Mouse (Mus musculus) midbrain, embryonic 14.5 days (tissue): ENCODE measurements around the gene Reck. TPM values are rescaled to one million over a fixed set of nuclear protein-coding genes. Genes with fewer than 3 reads are reported as not detected.

Experiments
- ATAC-seq: fragments of 200-750 bp; cut with Nextera tagmentation; 2 replicates; pipeline ENCODE4 v1.8.0; 2017; ENCODE audit warnings: moderate number of reproducible peaks, moderate library complexity; ENCODE audit not compliant: low FRiP score, low TSS enrichment
- DNase-seq: peaks from one replicate; pipeline ENCODE4 v3.0.0-alpha.2; 2015
- H3K27ac ChIP-seq: fragments of 300-500 bp; sonication (generic); replicated peaks from 2 replicates; pipeline ENCODE4 v1.5.1; 2014; ENCODE audit warnings: mild to moderate bottlenecking, low read depth, low read length, moderate library complexity
- H3K27me3 ChIP-seq: fragments of 300-500 bp; sonication (generic); 2 replicates; pipeline ENCODE4 v1.6.1; 2014; ENCODE audit warnings: low read length, control low read depth, mixed read lengths; ENCODE audit not compliant: control insufficient read depth, insufficient read depth
- H3K36me3 ChIP-seq: fragments of 300-500 bp; sonication (generic); 2 replicates; pipeline ENCODE4 v1.6.1; 2014; ENCODE audit warnings: low read length, control low read depth; ENCODE audit not compliant: control insufficient read depth, insufficient read depth
- H3K4me1 ChIP-seq: fragments of 300-500 bp; sonication (generic); 2 replicates; pipeline ENCODE4 v1.6.1; 2014; ENCODE audit warnings: mild to moderate bottlenecking, antibody characterized with exemption, low read length, control low read depth; ENCODE audit not compliant: control insufficient read depth, insufficient read depth
- H3K4me2 ChIP-seq: fragments of 300-500 bp; sonication (generic); 2 replicates; pipeline ENCODE4 v1.6.1; 2014; ENCODE audit warnings: mild to moderate bottlenecking, low read length, moderate library complexity
- H3K4me3 ChIP-seq: fragments of 300-500 bp; sonication (generic); replicated peaks from 2 replicates; pipeline ENCODE4 v1.5.1; 2014; ENCODE audit warnings: low read depth, low read length
- H3K9ac ChIP-seq: fragments of 300-500 bp; sonication (generic); replicated peaks from 2 replicates; pipeline ENCODE4 v1.6.1; 2014; ENCODE audit warnings: mild to moderate bottlenecking, low read length, moderate library complexity
- H3K9me3 ChIP-seq: fragments of 300-500 bp; sonication (generic); 2 replicates; pipeline ENCODE4 v1.6.1; 2016; ENCODE audit warnings: low read length, control low read depth, mixed read lengths; ENCODE audit not compliant: control insufficient read depth
- WGBS: fragments of 180-500 bp; shearing (Covaris S2); extraction: QIAGEN DNeasy Blood & Tissue Kit; methylation state at CpG from one replicate; pipeline ENCODE4 v1.1.7; 2014; 5-methylcytosine and 5-hydroxymethylcytosine counted together
- polyA plus RNA-seq: library from polyadenylated mRNA; unstranded; fragments of >200 nt; fragmentation: Nextera tagmentation; extraction: Ambion mirVana; gene quantifications from 2 replicates; pipeline ENCODE4 v1.2.1, GENCODE M21; 2014

Reck gene
- 4.4 and 6.8 TPM in 2 replicates for polyA plus RNA-seq

GRCm38 (mm10) chr4:43875160-43875918 is at the start of gene Reck:
Gene Reck (plus strand): TSS chr4:43875530.
- peak within 1 kb of the TSS; percentile 80 for H3K27ac ChIP-seq
- peak; percentile 94 for ATAC-seq
- peaks cover 15% of the 10 kb centered on the region for H3K4me1 ChIP-seq
- H3K9me3 ChIP-seq, result no peaks in the 10 kb centered on the region
- under 1% methylated on average over 64 of the region's 73 CpGs for WGBS
- no peaks in the 10 kb centered on the region for H3K27me3 ChIP-seq
- H3K4me3 ChIP-seq, result peak within 1 kb of the TSS; percentile 91
- H3K36me3 ChIP-seq, result no peaks in the 10 kb centered on the region
- DNase-seq, result peak; percentile 95
- peak within 1 kb of the TSS; percentile 81 for H3K9ac ChIP-seq
- H3K4me2 ChIP-seq, result peak within 1 kb of the TSS; percentile 87

GRCm38 (mm10) chr4:43828806-43829205 is 46.5 kb upstream of the Reck start:
- Histone ChIP-seq H3K4me1 (no peaks in the 10 kb centered on the region), H3K9me3 (no peaks in the 10 kb centered on the region), H3K4me2 (no peak overlapping the region), H3K27me3 (no peaks in the 10 kb centered on the region), H3K36me3 (no peaks in the 10 kb centered on the region), H3K4me3 (no peak overlapping the region), H3K9ac (no peak overlapping the region), H3K27ac (no peak overlapping the region)
- no peak for ATAC-seq
- 93% methylated on average over 4 of the region's 4 CpGs for WGBS
- no peak for DNase-seq

- Histone ChIP-seq H3K9me3 (no peaks in the 10 kb centered on the region), H3K9ac (no peak overlapping the region), H3K27me3 (no peaks in the 10 kb centered on the region), H3K4me3 (no peak overlapping the region), H3K4me1 (no peaks in the 10 kb centered on the region), H3K27ac (no peak overlapping the region), H3K4me2 (no peak overlapping the region), H3K36me3 (no peaks in the 10 kb centered on the region)
- ATAC-seq (no peak), DNase-seq (no peak)
- WGBS, result 77% methylated on average over 5 of the region's 5 CpGs
These were observed 43.3 kb upstream of the Reck start for GRCm38 (mm10) chr4:43832031-43832430.

- DNase-seq, result no peak
- no peak overlapping the region for H3K27ac ChIP-seq
These were observed 41.6 kb upstream of the Reck start for GRCm38 (mm10) chr4:43833752-43834151.

GRCm38 (mm10) chr4:43834749-43835148 is 40.6 kb upstream of the Reck start:
- H3K36me3 ChIP-seq, result no peaks in the 10 kb centered on the region
- H3K4me1 ChIP-seq, result no peaks in the 10 kb centered on the region
- no peak for ATAC-seq
- WGBS, result 71% methylated on average over 4 of the region's 4 CpGs
- H3K27ac ChIP-seq, result no peak overlapping the region
- H3K27me3 ChIP-seq, result no peaks in the 10 kb centered on the region
- no peak overlapping the region for H3K4me3 ChIP-seq
- no peak overlapping the region for H3K4me2 ChIP-seq
- H3K9ac ChIP-seq, result no peak overlapping the region
- DNase-seq, result no peak
- H3K9me3 ChIP-seq, result no peaks in the 10 kb centered on the region

More at GRCm38 (mm10) chr4:43833752-43834151, 41.6 kb upstream of the Reck start:
- no peaks in the 10 kb centered on the region for H3K9me3 ChIP-seq
- no peaks in the 10 kb centered on the region for H3K4me1 ChIP-seq
- no peaks in the 10 kb centered on the region for H3K27me3 ChIP-seq
- WGBS, result 74% methylated on average over 5 of the region's 5 CpGs
- ATAC-seq, result no peak
- no peaks in the 10 kb centered on the region for H3K36me3 ChIP-seq
- H3K4me3 ChIP-seq, result no peak overlapping the region
- H3K9ac ChIP-seq, result no peak overlapping the region
- no peak overlapping the region for H3K4me2 ChIP-seq

- DNase-seq (no peak), ATAC-seq (no peak)
- no peaks in the 10 kb centered on the region for H3K9me3 ChIP-seq
- H3K27me3 ChIP-seq, result no peaks in the 10 kb centered on the region
- H3K36me3 ChIP-seq, result no peaks in the 10 kb centered on the region
- H3K4me1 ChIP-seq, result no peaks in the 10 kb centered on the region
- 75% methylated on average over 3 of the region's 3 CpGs for WGBS
- H3K4me3 ChIP-seq, result no peak overlapping the region
- H3K27ac ChIP-seq, result no peak overlapping the region
- H3K9ac ChIP-seq, result no peak overlapping the region
- no peak overlapping the region for H3K4me2 ChIP-seq
These were observed 37.0 kb upstream of the Reck start for GRCm38 (mm10) chr4:43838326-43838725.

GRCm38 (mm10) chr4:43840101-43840500 is 35.2 kb upstream of the Reck start, which contains the start of gene Olfr157:
Gene Olfr157 (minus strand): TSS chr4:43840201.
- H3K4me1 ChIP-seq, result no peaks in the 10 kb centered on the region
- H3K27me3 ChIP-seq, result no peaks in the 10 kb centered on the region
- no peak within 1 kb of the TSS for H3K27ac ChIP-seq
- DNase-seq, result no peak
- no peaks in the 10 kb centered on the region for H3K9me3 ChIP-seq
- H3K4me3 ChIP-seq, result no peak within 1 kb of the TSS
- WGBS, result 66% methylated on average over 1 of the region's 1 CpGs
- no peaks in the 10 kb centered on the region for H3K36me3 ChIP-seq
- no peak within 1 kb of the TSS for H3K4me2 ChIP-seq
- H3K9ac ChIP-seq, result no peak within 1 kb of the TSS
- ATAC-seq, result no peak

GRCm38 (mm10) chr4:43851265-43851664 is 24.1 kb upstream of the Reck start, which contains the start of gene Olfr155:
Gene Olfr155 (plus strand): TSS chr4:43851565.
- no peak within 1 kb of the TSS for H3K4me2 ChIP-seq
- no peak for DNase-seq
- no peak within 1 kb of the TSS for H3K4me3 ChIP-seq
- ATAC-seq, result no peak
- 84% methylated on average over 6 of the region's 6 CpGs for WGBS
- no peaks in the 10 kb centered on the region for H3K4me1 ChIP-seq
- no peaks in the 10 kb centered on the region for H3K36me3 ChIP-seq
- H3K27ac ChIP-seq, result no peak within 1 kb of the TSS
- no peak within 1 kb of the TSS for H3K9ac ChIP-seq
- H3K27me3 ChIP-seq, result no peaks in the 10 kb centered on the region
- no peaks in the 10 kb centered on the region for H3K9me3 ChIP-seq

- H3K4me2 ChIP-seq, result no peak overlapping the region
- H3K9me3 ChIP-seq, result no peaks in the 10 kb centered on the region
- no peaks in the 10 kb centered on the region for H3K36me3 ChIP-seq
- WGBS, result 76% methylated on average over 8 of the region's 8 CpGs
- H3K4me3 ChIP-seq, result no peak overlapping the region
- no peak overlapping the region for H3K27ac ChIP-seq
- H3K27me3 ChIP-seq, result no peaks in the 10 kb centered on the region
- H3K9ac ChIP-seq, result no peak overlapping the region
- ATAC-seq (no peak), DNase-seq (no peak)
- H3K4me1 ChIP-seq, result no peaks in the 10 kb centered on the region
These were observed 21.2 kb upstream of the Reck start for GRCm38 (mm10) chr4:43854101-43854500.
